Mouse (Mus musculus): ENCODE data around the gene Dlec1. TPM values are rescaled to one million over a fixed set of nuclear protein-coding genes. Genes with fewer than 3 reads are reported as not detected.

Gene Dlec1
- total and polyA plus RNA-seq, 3 experiments: not detected

GRCm38 (mm10) chr9:119165548-119165947 is 63.3 kb downstream of the Dlec1 start:
- Histone ChIP-seq H3K36me3 (replicated peaks) (no peaks in the 10 kb centered on the region), H3K9me3 (replicated peaks) (peaks cover 68% of the 10 kb centered on the region), H3K27me3 (ENCODE audit: insufficient read depth, low read length) (no peaks in the 10 kb centered on the region), H3K4me3 (ENCODE audit: low read depth, low read length) (no peak overlapping the region), H3K4me1 (ENCODE audit: insufficient read depth, low read depth, low read length) (no peaks in the 10 kb centered on the region)
- no peak for DNase-seq (ENCODE audit: low spot score)
- ATAC-seq (ENCODE audit: extremely low read depth, insufficient number of reproducible peaks, low FRiP score, poor library complexity, severe bottlenecking): no peak
- TF ChIP-seq GATA1 (IDR thresholded peaks at IDR 0.05; ENCODE audit: borderline replicate concordance, low read length) (no peak), TAL1 (conservative IDR thresholded peaks at IDR 0.05; ENCODE audit: low read depth, low read length) (no peak), CTCF (IDR thresholded peaks at IDR 0.05; ENCODE audit: low read depth, low read length) (no peak), GATA2 (IDR thresholded peaks at IDR 0.05; ENCODE audit: borderline replicate concordance, low read depth, low read length) (no peak), POLR2AphosphoS5 (IDR thresholded peaks at IDR 0.05; ENCODE audit: insufficient replicate concordance, low read depth, low read length) (no peak)

- ATAC-seq (ENCODE audit: extremely low read depth, insufficient number of reproducible peaks, low FRiP score, poor library complexity, severe bottlenecking) (no peak), DNase-seq (ENCODE audit: low spot score) (no peak)
- no peaks in the 10 kb centered on the region for H3K36me3 ChIP-seq (replicated peaks)
- H3K4me3 ChIP-seq (ENCODE audit: low read depth, low read length): no peak overlapping the region
- no peaks in the 10 kb centered on the region for H3K27me3 ChIP-seq (ENCODE audit: insufficient read depth, low read length)
- H3K4me1 ChIP-seq (ENCODE audit: insufficient read depth, low read depth, low read length): no peaks in the 10 kb centered on the region
- no peak for TF ChIP-seq POLR2AphosphoS5 (IDR thresholded peaks at IDR 0.05; ENCODE audit: insufficient replicate concordance, low read depth, low read length)
- TF ChIP-seq CTCF (IDR thresholded peaks at IDR 0.05; ENCODE audit: low read depth, low read length): no peak
- TF ChIP-seq TAL1 (conservative IDR thresholded peaks at IDR 0.05; ENCODE audit: low read depth, low read length): no peak
- TF ChIP-seq GATA2 (IDR thresholded peaks at IDR 0.05; ENCODE audit: borderline replicate concordance, low read depth, low read length): no peak
- no peak for TF ChIP-seq GATA1 (IDR thresholded peaks at IDR 0.05; ENCODE audit: borderline replicate concordance, low read length)
- peaks cover 66% of the 10 kb centered on the region for H3K9me3 ChIP-seq (replicated peaks)
These were observed 65.3 kb downstream of the Dlec1 start for GRCm38 (mm10) chr9:119167608-119168007.

DNA sequence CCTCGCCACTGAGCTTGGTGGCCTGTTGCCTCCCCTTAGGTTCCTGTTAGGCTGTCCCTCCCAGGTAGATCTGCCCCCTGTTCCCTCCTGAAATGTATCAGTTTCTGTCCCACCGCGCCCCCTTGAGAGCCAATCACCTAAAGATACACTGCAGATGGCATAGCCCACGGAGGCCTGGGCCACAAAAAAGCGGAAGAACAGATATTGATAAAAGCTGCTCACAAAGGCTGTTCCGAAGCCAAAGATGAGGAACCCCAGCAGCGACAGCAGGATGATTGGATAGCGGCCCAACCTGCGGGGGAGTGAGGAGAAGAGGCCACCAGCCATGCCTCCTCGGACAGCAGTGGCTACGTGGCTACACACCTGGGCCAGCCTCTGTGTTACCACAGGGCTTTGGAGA is 77.0 kb downstream of the Dlec1 start:
- Histone ChIP-seq H3K4me1 (ENCODE audit: insufficient read depth, low read depth, low read length) (no peaks in the 10 kb centered on the region), H3K27me3 (ENCODE audit: insufficient read depth, low read length) (no peaks in the 10 kb centered on the region), H3K36me3 (replicated peaks) (no peaks in the 10 kb centered on the region), H3K9me3 (replicated peaks) (peaks cover 53% of the 10 kb centered on the region), H3K4me3 (ENCODE audit: low read depth, low read length) (no peak overlapping the region)
- no peak for ATAC-seq (ENCODE audit: extremely low read depth, insufficient number of reproducible peaks, low FRiP score, poor library complexity, severe bottlenecking)
- TF ChIP-seq TAL1 (conservative IDR thresholded peaks at IDR 0.05; ENCODE audit: low read depth, low read length): no peak
- TF ChIP-seq GATA1 (IDR thresholded peaks at IDR 0.05; ENCODE audit: borderline replicate concordance, low read length): no peak
- TF ChIP-seq POLR2AphosphoS5 (IDR thresholded peaks at IDR 0.05; ENCODE audit: insufficient replicate concordance, low read depth, low read length): no peak
- no peak for TF ChIP-seq GATA2 (IDR thresholded peaks at IDR 0.05; ENCODE audit: borderline replicate concordance, low read depth, low read length)
- no peak for TF ChIP-seq CTCF (IDR thresholded peaks at IDR 0.05; ENCODE audit: low read depth, low read length)
- DNase-seq (ENCODE audit: low spot score): no peak

GRCm38 (mm10) chr9:119181241-119181728 is 79.0 kb downstream of the Dlec1 start:
- Histone ChIP-seq H3K9me3 (replicated peaks) (peaks cover 46% of the 10 kb centered on the region), H3K4me3 (ENCODE audit: low read depth, low read length) (no peak overlapping the region), H3K27me3 (ENCODE audit: insufficient read depth, low read length) (no peaks in the 10 kb centered on the region), H3K4me1 (ENCODE audit: insufficient read depth, low read depth, low read length) (no peaks in the 10 kb centered on the region), H3K36me3 (replicated peaks) (no peaks in the 10 kb centered on the region)
- TF ChIP-seq TAL1 (conservative IDR thresholded peaks at IDR 0.05; ENCODE audit: low read depth, low read length): no peak
- TF ChIP-seq CTCF (IDR thresholded peaks at IDR 0.05; ENCODE audit: low read depth, low read length): no peak
- DNase-seq (ENCODE audit: low spot score) (no peak), ATAC-seq (ENCODE audit: extremely low read depth, insufficient number of reproducible peaks, low FRiP score, poor library complexity, severe bottlenecking) (no peak)

DNA sequence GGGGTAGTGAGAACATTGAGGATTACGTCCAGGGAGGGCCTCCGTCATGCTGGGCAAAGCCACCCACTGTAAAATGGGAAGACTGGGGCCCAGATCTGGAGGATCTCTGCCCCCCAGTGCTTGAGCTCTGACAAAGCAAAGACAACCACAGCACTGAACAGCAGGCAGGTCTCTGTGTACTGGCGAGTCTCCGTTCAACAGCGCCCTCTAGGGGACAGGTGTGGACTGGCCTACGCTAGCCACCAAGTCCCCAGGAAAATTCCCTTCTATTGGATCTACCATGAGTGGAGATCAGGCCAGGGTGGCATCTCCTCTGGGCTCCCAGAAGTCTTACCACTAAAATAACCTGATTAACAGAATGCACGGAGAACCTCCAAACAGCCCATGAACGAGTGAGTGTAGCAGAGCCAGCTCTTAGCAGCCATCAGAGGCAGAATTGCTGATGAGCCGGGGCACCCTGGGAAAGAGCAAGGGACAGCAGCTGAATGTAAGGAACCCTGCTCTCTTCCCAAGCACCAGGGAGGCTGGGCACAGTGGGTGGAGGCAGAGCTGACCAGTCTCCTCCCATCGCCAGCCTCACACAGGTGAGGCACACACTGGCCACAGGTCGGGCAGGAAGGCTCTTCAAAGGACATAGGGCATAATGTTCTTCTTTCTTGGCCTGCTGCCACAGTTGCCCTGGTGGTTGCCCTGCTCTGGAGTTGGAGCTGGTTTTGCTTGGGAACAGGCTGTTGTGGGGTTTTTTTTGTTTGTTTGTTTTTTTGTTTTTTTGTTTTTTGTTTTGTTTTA is 90.1 kb downstream of the Dlec1 start:
- Histone ChIP-seq H3K9me3 (replicated peaks) (peaks cover 38% of the 10 kb centered on the region), H3K4me3 (ENCODE audit: low read depth, low read length) (no peak overlapping the region), H3K36me3 (replicated peaks) (no peaks in the 10 kb centered on the region), H3K4me1 (ENCODE audit: insufficient read depth, low read depth, low read length) (no peaks in the 10 kb centered on the region), H3K27me3 (ENCODE audit: insufficient read depth, low read length) (no peaks in the 10 kb centered on the region)
- no peak for TF ChIP-seq GATA2 (IDR thresholded peaks at IDR 0.05; ENCODE audit: borderline replicate concordance, low read depth, low read length)
- no peak for ATAC-seq (ENCODE audit: extremely low read depth, insufficient number of reproducible peaks, low FRiP score, poor library complexity, severe bottlenecking)
- no peak for DNase-seq (ENCODE audit: low spot score)

Other genes starting within 250 kb of the Dlec1 start
- gene Ctdspl, start 176.0 kb upstream of the Dlec1 start, total RNA-seq (2014; fragmentation: Nextera tagmentation): not detected in 2 replicates
- 0.05 and 0.06 TPM in 2 replicates for gene Ctdspl, start 176.0 kb upstream of the Dlec1 start, total RNA-seq (2017)
- gene Ctdspl, start 176.0 kb upstream of the Dlec1 start, polyA plus RNA-seq (2012): not detected in 2 replicates
- gene Vill, start 49.7 kb upstream of the Dlec1 start, total RNA-seq (2014; fragmentation: Nextera tagmentation): not detected in 2 replicates
- not detected in 2 replicates for gene Vill, start 49.7 kb upstream of the Dlec1 start, total RNA-seq (2017)
- not detected in 2 replicates for gene Vill, start 49.7 kb upstream of the Dlec1 start, polyA plus RNA-seq (2012)
- not detected in 2 replicates for gene Plcd1, start 9.0 kb upstream of the Dlec1 start, total RNA-seq (2014; fragmentation: Nextera tagmentation)
- gene Plcd1, start 9.0 kb upstream of the Dlec1 start, total RNA-seq (2017): not detected in 2 replicates
- not detected in 2 replicates for gene Plcd1, start 9.0 kb upstream of the Dlec1 start, polyA plus RNA-seq (2012)
- gene Acaa1b, start 54.6 kb downstream of the Dlec1 start, total RNA-seq (2014; fragmentation: Nextera tagmentation): not detected in 2 replicates
- gene Acaa1b, start 54.6 kb downstream of the Dlec1 start, total RNA-seq (2017): 0.06 TPM in 1 of 2 replicates, not detected in the other
- not detected in 2 replicates for gene Acaa1b, start 54.6 kb downstream of the Dlec1 start, polyA plus RNA-seq (2012)
- not detected in 2 replicates for gene Gm47289, start 56.7 kb downstream of the Dlec1 start, total RNA-seq (2014; fragmentation: Nextera tagmentation)
- gene Gm47289, start 56.7 kb downstream of the Dlec1 start, total RNA-seq (2017): 0.11 TPM in 1 of 2 replicates, not detected in the other
- gene Gm47289, start 56.7 kb downstream of the Dlec1 start, polyA plus RNA-seq (2012): not detected in 2 replicates
- not detected in 2 replicates for gene Slc22a13, start 106.6 kb downstream of the Dlec1 start, total RNA-seq (2014; fragmentation: Nextera tagmentation)
- not detected in 2 replicates for gene Slc22a13, start 106.6 kb downstream of the Dlec1 start, total RNA-seq (2017)
- not detected in 2 replicates for gene Slc22a13, start 106.6 kb downstream of the Dlec1 start, polyA plus RNA-seq (2012)
- gene Oxsr1, start 219.9 kb downstream of the Dlec1 start, total RNA-seq (2014; fragmentation: Nextera tagmentation): 35.4 and 59.7 TPM in 2 replicates
- 53.5 and 56.3 TPM in 2 replicates for gene Oxsr1, start 219.9 kb downstream of the Dlec1 start, total RNA-seq (2017)
- gene Oxsr1, start 219.9 kb downstream of the Dlec1 start, polyA plus RNA-seq (2012): 14.7 and 18.2 TPM in 2 replicates
- gene Acaa1a, start 237.2 kb downstream of the Dlec1 start, total RNA-seq (2014; fragmentation: Nextera tagmentation): 14.2 and 18.1 TPM in 2 replicates
- gene Acaa1a, start 237.2 kb downstream of the Dlec1 start, total RNA-seq (2017): 30.7 and 31.9 TPM in 2 replicates
- gene Acaa1a, start 237.2 kb downstream of the Dlec1 start, polyA plus RNA-seq (2012): 53.4 and 71.2 TPM in 2 replicates
- 24.4 and 31.3 TPM in 2 replicates for gene Myd88, start 238.9 kb downstream of the Dlec1 start, total RNA-seq (2014; fragmentation: Nextera tagmentation)
- 26.0 and 27.0 TPM in 2 replicates for gene Myd88, start 238.9 kb downstream of the Dlec1 start, total RNA-seq (2017)
- gene Myd88, start 238.9 kb downstream of the Dlec1 start, polyA plus RNA-seq (2012): 8.9 and 12.3 TPM in 2 replicates

Measured in G1E (cell line).